Mouse (Mus musculus): Measurements from ENCODE around the gene Med15. TPM values are rescaled to one million over a fixed set of nuclear protein-coding genes. Genes with fewer than 3 reads are reported as not detected.

Gene Med15
- polyA plus RNA-seq, 1 experiment from 2014 or later = 50.3 TPM

DNA sequence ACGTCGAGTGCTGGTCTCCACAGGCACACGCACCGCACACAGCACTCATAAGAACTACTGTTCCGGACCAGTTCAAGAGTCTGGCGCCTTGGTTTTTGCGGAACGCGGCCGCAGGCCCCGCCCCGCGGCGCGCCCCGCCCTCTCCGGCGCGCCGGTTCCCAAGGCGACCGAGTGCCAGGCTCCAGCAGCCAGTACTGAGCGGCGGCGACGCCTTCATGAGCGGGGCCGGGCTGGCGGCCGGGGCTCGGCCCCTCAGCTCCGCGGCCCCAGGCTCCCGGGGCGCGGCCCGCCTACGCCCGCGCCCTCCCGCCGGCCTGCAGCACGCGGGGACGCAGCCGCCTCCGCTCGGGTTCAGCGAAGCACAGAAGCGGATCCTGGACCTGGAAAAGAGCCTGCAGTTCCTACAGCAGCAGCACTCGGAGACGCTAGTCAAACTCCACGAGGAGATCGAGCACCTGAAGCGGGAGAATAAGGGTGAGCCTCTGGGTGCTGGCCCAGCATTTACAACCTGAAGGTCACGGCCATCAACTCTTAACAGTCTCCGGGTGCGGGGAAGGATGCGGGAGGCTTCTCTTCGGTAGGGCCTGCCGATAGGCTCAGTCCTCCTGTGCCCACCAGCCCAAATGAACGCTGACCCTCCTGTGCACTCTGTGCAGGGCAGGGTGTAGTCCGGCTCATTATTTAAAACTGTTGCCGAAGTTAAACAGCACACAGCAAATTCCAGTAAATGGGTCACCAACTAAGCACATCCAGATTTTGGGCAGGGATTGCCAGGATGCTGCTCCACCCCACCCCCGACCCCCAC is 86.2 kb downstream of the Med15 start, which contains the start of gene Ccdc74a:
Ccdc74a (plus strand) TSS at position 161 of the 805 bp plus-strand sequence.
- Histone ChIP-seq H3K9me3 (no peaks in the 10 kb centered on the region), H3K4me1 (peaks cover 11% of the 10 kb centered on the region), H3K27me3 (replicated peaks) (no peaks in the 10 kb centered on the region), H3K4me2 (replicated peaks) (peak within 1 kb of the TSS; percentile 89), H3K36me3 (peaks cover 49% of the 10 kb centered on the region), H3K4me3 (peak within 1 kb of the TSS; percentile 49), H3K27ac (no peak within 1 kb of the TSS), H3K9ac (peak within 1 kb of the TSS; percentile 64)
- 2% methylated on average over 65 of the region's 65 CpGs for WGBS
- peak; percentile 95 for ATAC-seq (ENCODE audit: low FRiP score, low read depth)

DNA sequence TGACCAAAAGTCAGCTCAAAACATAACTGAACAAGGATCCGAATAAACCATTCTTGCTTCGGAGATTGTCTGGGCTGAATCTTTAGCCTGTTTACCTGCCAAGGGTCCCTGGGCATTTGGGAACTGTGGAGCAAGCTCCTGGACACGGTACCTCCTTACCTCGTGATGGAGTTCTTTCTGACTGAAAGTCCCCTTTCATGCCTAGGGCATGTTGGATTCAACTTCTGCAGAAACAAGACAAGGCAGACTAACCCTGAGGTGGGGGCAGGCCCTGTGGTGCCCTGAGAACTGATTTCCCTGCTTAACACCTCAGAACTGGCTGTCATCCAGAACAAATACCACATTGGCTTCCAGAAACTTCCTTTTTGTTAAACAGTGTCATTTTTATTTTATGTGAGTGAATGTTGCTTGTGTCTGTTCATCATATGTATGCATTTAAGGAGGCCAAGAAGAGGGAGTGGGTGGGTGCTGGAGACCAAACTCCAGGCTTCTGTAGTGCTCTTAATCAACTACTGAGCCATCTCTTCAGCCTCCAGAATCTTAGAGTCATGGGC is 89.2 kb downstream of the Med15 start:
- H3K4me1 ChIP-seq = peaks cover 11% of the 10 kb centered on the region
- ATAC-seq (ENCODE audit: low FRiP score, low read depth) = no peak
- no peaks in the 10 kb centered on the region for H3K27me3 ChIP-seq (replicated peaks)
- no peak overlapping the region for H3K9ac ChIP-seq
- H3K4me3 ChIP-seq = no peak overlapping the region
- no peaks in the 10 kb centered on the region for H3K9me3 ChIP-seq
- peaks cover 53% of the 10 kb centered on the region for H3K36me3 ChIP-seq
- H3K27ac ChIP-seq = no peak overlapping the region
- no peak overlapping the region for H3K4me2 ChIP-seq (replicated peaks)
- WGBS = 91% methylated on average over 4 of the region's 4 CpGs

- H3K4me3 ChIP-seq = no peak overlapping the region
- H3K27ac ChIP-seq = no peak overlapping the region
- H3K9me3 ChIP-seq = no peaks in the 10 kb centered on the region
- H3K9ac ChIP-seq = no peak overlapping the region
- 85% methylated on average over 8 of the region's 8 CpGs for WGBS
- no peaks in the 10 kb centered on the region for H3K27me3 ChIP-seq (replicated peaks)
- H3K36me3 ChIP-seq = peaks cover 59% of the 10 kb centered on the region
- peaks cover 11% of the 10 kb centered on the region for H3K4me1 ChIP-seq
- no peak overlapping the region for H3K4me2 ChIP-seq (replicated peaks)
- no peak for ATAC-seq (ENCODE audit: low FRiP score, low read depth)
Observed at GRCm38 (mm10) chr16:17642311-17642710, 90.4 kb downstream of the Med15 start.

DNA sequence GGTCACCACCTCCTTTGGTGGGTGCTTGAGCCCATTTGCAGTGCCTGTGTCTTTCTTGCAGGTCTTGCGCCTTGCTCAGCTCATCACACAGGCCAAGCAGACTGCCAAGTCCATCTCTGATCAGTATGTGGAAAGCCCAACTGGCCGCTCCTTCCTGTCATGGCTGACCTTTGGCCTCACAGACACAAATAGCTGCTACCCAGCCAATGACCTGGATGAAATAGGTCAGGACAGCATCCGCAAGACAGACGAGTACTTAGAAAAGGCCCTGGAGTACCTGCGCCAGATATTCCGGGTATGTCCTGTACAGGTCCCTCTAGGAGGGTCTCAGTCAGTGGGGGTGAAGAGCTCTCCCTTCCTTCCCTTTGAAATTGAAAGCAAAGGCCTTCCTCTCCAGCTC is 91.4 kb downstream of the Med15 start:
- peaks cover 4% of the 10 kb centered on the region; the same call in 1 of the 2 replicates for H3K4me1 ChIP-seq
- no peak overlapping the region for H3K27ac ChIP-seq
- H3K27me3 ChIP-seq (replicated peaks) = no peaks in the 10 kb centered on the region
- ATAC-seq (ENCODE audit: low FRiP score, low read depth) = no peak
- no peak overlapping the region for H3K4me2 ChIP-seq (replicated peaks)
- no peak overlapping the region for H3K4me3 ChIP-seq
- H3K36me3 ChIP-seq = peaks cover 60% of the 10 kb centered on the region
- H3K9ac ChIP-seq = 0 out of 2 replicates have a peak overlapping the region, but pooled peaks have one; percentile 26
- no peaks in the 10 kb centered on the region for H3K9me3 ChIP-seq
- WGBS = 84% methylated on average over 6 of the region's 6 CpGs

DNA sequence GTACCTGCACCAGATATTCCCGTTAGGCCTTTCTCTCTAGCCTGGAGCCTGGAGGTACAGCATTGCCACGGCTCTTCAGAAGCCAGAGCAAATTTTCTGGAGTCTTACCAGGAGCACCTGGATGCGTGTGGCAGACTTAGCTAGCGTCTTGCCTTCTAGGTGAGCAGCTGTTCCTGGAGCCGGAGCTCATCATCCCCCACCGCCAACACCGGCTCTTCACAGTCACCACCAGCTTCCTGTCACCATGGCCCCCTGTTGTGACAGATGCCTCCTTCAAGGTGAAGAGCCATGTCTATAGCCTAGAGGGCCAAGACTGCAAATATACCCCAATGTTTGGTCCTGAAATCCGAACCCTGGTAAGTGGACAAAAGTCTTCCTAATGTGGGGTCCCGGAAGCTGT is 92.0 kb downstream of the Med15 start:
- H3K4me1 ChIP-seq = no peaks in the 10 kb centered on the region
- no peak overlapping the region for H3K4me3 ChIP-seq
- H3K27ac ChIP-seq = no peak overlapping the region
- H3K9ac ChIP-seq = no peak overlapping the region
- H3K9me3 ChIP-seq = no peaks in the 10 kb centered on the region
- ATAC-seq (ENCODE audit: low FRiP score, low read depth) = no peak
- WGBS = 92% methylated on average over 9 of the region's 9 CpGs
- H3K36me3 ChIP-seq = peaks cover 60% of the 10 kb centered on the region
- H3K4me2 ChIP-seq (replicated peaks) = no peak overlapping the region
- no peaks in the 10 kb centered on the region for H3K27me3 ChIP-seq (replicated peaks)

DNA sequence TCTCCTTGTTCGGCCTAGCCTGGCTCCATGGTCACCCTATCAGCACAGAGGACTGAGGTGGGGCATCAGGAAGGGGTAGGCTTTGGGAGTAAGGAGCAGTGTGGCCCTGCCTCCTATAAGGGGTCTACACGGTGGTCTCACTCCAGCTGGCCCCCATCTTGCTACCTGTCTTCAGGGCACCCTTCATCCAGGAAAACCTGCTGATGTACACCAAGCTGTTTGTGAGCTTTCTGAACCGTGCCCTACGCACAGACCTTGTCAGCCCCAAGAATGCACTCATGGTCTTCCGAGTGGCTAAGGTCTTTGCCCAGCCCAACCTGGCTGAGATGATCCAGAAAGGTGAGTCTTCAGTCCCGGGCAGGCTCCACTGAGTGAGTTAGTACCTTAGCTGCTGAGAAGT is 92.7 kb downstream of the Med15 start:
- H3K9ac ChIP-seq = no peak overlapping the region
- 97% methylated on average over 6 of the region's 6 CpGs for WGBS
- no peak overlapping the region for H3K27ac ChIP-seq
- H3K4me3 ChIP-seq = no peak overlapping the region
- H3K27me3 ChIP-seq (replicated peaks) = no peaks in the 10 kb centered on the region
- ATAC-seq (ENCODE audit: low FRiP score, low read depth) = no peak
- H3K36me3 ChIP-seq = peaks cover 60% of the 10 kb centered on the region
- H3K4me1 ChIP-seq = no peaks in the 10 kb centered on the region
- no peaks in the 10 kb centered on the region for H3K9me3 ChIP-seq
- H3K4me2 ChIP-seq (replicated peaks) = no peak overlapping the region

- WGBS = 94% methylated on average over 3 of the region's 3 CpGs
- H3K27ac ChIP-seq = no peak overlapping the region
- H3K9me3 ChIP-seq = no peaks in the 10 kb centered on the region
- ATAC-seq (ENCODE audit: low FRiP score, low read depth) = no peak
- H3K4me1 ChIP-seq = no peaks in the 10 kb centered on the region
- H3K36me3 ChIP-seq = peaks cover 63% of the 10 kb centered on the region
- H3K27me3 ChIP-seq (replicated peaks) = no peaks in the 10 kb centered on the region
- H3K4me2 ChIP-seq (replicated peaks) = no peak overlapping the region
- H3K9ac ChIP-seq = no peak overlapping the region
- no peak overlapping the region for H3K4me3 ChIP-seq
Observed at GRCm38 (mm10) chr16:17639081-17639480, 93.6 kb downstream of the Med15 start.

- Histone ChIP-seq H3K27ac (no peak overlapping the region), H3K9me3 (no peaks in the 10 kb centered on the region), H3K4me2 (replicated peaks) (no peak overlapping the region), H3K9ac (no peak overlapping the region), H3K27me3 (replicated peaks) (no peaks in the 10 kb centered on the region), H3K36me3 (peaks cover 65% of the 10 kb centered on the region), H3K4me3 (no peak overlapping the region), H3K4me1 (no peaks in the 10 kb centered on the region)
- 92% methylated on average over 9 of the region's 9 CpGs for WGBS
- no peak for ATAC-seq (ENCODE audit: low FRiP score, low read depth)
Observed at GRCm38 (mm10) chr16:17638036-17638628, 94.6 kb downstream of the Med15 start.

DNA sequence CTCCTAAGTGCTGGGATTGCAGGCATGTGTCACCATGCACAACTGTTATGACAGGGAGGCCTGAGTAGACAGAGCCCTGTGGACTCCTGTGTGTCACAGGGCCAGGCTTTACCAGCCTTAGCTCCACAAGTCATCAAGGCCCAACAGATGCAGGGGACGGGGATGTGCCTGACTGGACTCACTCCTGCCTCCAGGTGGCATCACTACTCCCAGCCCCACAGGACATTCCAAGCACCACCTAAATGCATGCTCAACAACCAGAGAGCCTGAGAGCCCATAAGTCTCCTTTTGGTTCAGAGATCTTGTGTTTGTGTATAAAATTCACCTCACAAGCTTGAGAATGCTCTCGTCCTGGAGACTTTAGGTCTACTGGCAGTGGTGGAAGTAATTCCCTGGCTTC is 95.1 kb downstream of the Med15 start:
- Histone ChIP-seq H3K4me3 (no peak overlapping the region), H3K27ac (no peak overlapping the region), H3K4me1 (no peaks in the 10 kb centered on the region), H3K36me3 (peaks cover 65% of the 10 kb centered on the region), H3K27me3 (replicated peaks) (no peaks in the 10 kb centered on the region), H3K9ac (no peak overlapping the region), H3K4me2 (replicated peaks) (no peak overlapping the region), H3K9me3 (no peaks in the 10 kb centered on the region)
- ATAC-seq (ENCODE audit: low FRiP score, low read depth) = no peak
- WGBS = 79% methylated on average over 2 of the region's 2 CpGs

DNA sequence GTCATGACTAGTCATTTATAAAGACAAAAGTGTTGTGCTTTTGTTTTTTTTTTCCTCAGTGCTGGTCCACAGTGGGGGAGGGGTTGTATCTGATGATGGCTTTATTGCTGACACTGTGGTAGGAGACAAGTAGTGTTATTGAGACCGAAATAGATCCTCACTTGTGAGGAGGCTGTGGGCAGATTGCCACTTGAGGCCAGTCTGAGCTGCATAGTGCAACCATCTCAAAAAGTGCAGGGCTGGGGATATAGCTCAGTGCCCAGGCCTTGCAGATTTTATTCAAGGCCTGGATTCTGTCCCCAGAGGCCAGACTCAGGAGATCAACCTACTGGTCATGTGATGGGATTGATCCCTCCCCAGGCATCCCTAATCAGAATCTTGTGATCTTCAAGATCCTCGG is 95.8 kb downstream of the Med15 start:
- H3K4me2 ChIP-seq (replicated peaks) = no peak overlapping the region
- H3K4me3 ChIP-seq = no peak overlapping the region
- H3K9ac ChIP-seq = no peak overlapping the region
- H3K9me3 ChIP-seq = no peaks in the 10 kb centered on the region
- no peak overlapping the region for H3K27ac ChIP-seq
- H3K4me1 ChIP-seq = no peaks in the 10 kb centered on the region
- ATAC-seq (ENCODE audit: low FRiP score, low read depth) = no peak
- WGBS = 79% methylated on average over 2 of the region's 2 CpGs
- H3K36me3 ChIP-seq = peaks cover 66% of the 10 kb centered on the region
- no peaks in the 10 kb centered on the region for H3K27me3 ChIP-seq (replicated peaks)

- WGBS = 82% methylated on average over 8 of the region's 8 CpGs
- no peak for ATAC-seq (ENCODE audit: low FRiP score, low read depth)
- Histone ChIP-seq H3K27ac (no peak overlapping the region), H3K27me3 (replicated peaks) (no peaks in the 10 kb centered on the region), H3K9me3 (no peaks in the 10 kb centered on the region), H3K36me3 (peaks cover 64% of the 10 kb centered on the region), H3K4me2 (replicated peaks) (no peak overlapping the region), H3K4me1 (no peaks in the 10 kb centered on the region), H3K4me3 (no peak overlapping the region), H3K9ac (no peak overlapping the region)
Observed at GRCm38 (mm10) chr16:17633481-17634181, 99.1 kb downstream of the Med15 start.

GRCm38 (mm10) chr16:17632580-17632979 is 100.1 kb downstream of the Med15 start:
- no peak for ATAC-seq (ENCODE audit: low FRiP score, low read depth)
- no peaks in the 10 kb centered on the region for H3K9me3 ChIP-seq
- no peaks in the 10 kb centered on the region for H3K27me3 ChIP-seq (replicated peaks)
- no peaks in the 10 kb centered on the region for H3K4me1 ChIP-seq
- H3K36me3 ChIP-seq = peaks cover 64% of the 10 kb centered on the region
- no peak overlapping the region for H3K27ac ChIP-seq
- WGBS = 96% methylated on average over 2 of the region's 2 CpGs
- H3K4me2 ChIP-seq (replicated peaks) = no peak overlapping the region
- no peak overlapping the region for H3K9ac ChIP-seq
- no peak overlapping the region for H3K4me3 ChIP-seq

Data from neural tube, embryonic 12.5 days (tissue).